Mouse (Mus musculus): Measurements from ENCODE around the gene Yme1l1.

Gene Yme1l1

DNA sequence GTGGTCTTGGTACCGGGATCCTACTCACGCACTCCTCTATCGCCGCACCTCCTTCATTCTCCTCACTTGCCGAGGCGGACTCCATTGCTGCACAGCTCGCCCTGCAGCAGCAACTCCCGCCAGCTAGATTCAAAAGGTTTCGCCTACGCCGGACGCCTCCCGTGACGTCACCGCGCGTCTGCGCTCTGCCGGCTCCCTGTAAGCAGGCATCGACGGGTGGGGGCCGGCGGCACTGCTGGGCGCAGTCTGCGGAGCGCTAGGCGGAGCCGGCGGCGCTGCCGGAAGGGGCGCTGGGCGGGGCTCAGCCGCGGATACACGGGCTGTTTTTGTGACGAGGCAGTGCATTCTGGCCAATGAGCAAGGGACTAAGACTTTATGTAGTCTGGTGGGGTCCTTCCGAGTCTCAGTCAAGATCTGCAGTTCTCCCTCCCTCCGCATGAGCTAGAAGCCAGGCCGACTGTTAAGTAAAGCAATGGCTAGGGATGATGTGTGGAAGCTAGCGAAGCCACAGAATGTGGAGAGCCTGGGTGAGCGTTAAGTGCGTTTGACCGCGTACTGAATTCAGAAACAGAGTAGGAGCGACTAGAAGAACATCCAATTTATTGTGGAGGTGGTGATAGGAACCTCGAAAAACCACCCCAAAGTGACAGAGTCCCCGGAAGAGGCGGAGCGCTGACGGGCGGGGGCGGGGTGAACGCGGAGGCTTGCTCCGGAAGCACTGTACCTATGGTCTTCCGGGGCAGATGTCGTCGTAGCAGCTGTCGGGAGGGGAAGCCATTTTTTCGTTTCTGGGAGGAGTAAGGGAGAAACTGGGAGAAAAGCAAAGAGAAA lies at the start of gene Yme1l1, which contains the start of gene Mastl:
Yme1l1 (plus strand) TSS at position 593 of the 831 bp plus-strand sequence.
Mastl (minus strand) TSS at position 248 of the 831 bp plus-strand sequence.
- peak; percentile 75 for DNase-seq (ENCODE audit: low spot score)

DNA sequence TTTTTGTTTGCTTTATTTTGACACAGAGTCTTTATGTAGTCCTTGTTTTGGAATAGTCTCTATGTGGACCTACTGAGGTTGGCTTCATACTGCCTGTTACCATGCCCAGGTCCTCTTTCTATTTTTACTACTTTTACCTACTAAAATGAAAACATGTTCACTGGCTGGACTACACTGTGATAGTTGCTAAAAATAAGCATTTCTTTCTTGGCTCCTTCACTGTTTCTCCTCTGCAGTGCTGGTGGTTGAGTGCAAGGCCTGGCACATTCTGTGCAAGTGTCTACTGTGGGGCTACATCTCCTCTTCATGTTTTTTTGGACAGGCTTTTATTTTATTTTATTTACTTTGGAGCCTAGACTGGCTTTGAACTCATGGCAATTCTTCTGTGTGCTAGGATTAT lies 36.6 kb upstream of the Yme1l1 start:
- no peak for DNase-seq (ENCODE audit: low spot score)

DNA sequence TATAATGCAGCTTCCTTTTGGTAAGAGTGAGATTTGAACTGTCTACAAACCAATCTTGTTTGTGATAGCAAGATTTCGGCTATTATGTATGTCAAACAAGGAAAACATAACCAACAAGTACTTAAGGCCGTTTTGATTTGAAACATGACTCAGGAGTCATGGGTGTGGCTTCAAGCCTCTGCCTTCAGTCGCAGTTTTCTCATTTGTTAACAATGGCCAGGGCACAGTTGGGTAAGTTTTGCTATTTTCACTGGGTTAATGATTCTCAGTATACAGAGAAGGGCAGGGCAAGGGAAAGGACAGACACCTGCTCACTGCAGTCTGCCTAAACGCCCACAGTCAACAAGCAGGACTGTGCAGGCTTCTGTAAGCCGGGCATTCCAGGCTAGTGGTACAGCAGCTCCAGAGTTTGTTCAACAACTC lies 959 bp upstream of the Yme1l1 start:
- DNase-seq (ENCODE audit: low spot score) = no peak

DNA sequence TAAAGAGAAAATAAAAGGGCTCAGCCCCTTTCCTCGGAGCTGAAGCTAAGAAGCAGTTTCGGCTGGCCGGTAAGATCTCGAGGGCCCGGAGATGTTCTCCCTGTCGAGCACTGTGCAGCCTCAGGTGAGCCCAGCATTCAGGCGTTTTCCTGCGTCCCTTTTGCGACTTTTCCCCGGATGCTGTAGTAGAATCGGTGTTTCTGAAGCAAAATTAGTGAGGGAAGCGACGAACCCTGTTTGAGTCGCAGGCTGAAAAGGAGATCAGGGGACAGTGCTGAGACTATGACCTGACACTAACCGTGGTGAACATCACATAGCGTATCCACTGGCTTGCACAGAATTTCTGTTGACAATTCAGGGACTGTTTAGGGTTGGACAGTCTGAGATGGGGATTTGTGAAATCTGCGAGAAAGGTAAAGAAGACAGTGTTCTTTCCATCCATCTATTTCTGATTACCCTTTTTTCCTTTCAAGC lies 476 bp downstream of the Yme1l1 start:
- no peak for DNase-seq (ENCODE audit: low spot score)

DNA sequence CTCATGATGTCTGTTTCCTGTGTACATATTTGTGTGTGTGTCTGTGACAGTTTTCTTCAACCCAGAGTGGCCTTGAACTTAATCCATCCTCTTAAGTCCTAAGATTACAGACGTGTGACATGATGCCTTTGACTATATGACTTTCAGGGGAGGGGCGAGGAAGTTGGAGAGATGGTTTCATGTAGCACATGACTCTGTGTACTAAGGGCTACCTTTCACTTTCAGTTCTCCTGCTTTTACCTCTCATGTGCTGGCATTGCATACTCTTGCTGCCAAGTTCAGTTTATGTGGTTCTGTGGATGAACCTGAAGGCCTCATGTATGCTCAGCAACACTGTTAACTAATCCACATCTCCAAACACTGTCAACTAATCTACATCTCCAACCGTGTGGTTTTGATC lies 16.1 kb downstream of the Yme1l1 start:
- DNase-seq (ENCODE audit: low spot score) = no peak

DNA sequence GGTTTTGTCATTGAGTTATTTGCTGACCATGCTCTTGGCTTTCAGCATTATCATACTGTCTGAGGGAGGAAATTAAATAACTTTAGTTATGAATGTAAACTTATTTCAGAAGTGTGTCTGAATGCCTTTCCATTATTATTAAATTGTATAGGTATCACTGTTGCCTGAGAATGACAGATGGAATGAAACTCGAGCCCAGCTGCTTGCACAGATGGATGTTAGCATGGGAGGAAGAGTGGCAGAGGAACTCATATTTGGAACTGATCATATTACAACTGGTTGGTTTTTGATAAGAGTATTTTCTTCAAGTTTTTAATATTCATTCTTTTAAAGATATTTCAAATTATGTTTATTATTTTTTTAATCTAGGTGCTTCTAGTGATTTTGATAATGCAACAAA lies 38.2 kb downstream of the Yme1l1 start:
- no peak for DNase-seq (ENCODE audit: low spot score)

DNA sequence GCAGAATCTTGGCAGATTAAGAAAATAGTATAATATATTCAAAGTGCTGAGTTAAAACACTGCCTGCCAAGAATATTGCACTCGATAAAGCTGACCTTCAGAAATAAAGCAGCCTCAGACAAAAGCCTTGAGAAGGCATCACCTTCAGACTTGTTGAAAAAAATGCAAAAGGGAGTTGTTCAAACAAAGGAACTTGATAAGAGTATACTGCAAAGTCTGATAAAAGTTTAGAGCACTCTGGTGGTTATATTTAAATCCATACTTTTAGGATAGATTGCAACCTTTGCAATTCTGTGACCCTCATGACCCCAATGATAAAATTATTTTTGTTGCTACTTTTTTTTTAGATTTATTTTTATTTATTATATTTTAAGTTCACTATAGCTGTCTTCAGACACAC lies 44.9 kb downstream of the Yme1l1 start:
- DNase-seq (ENCODE audit: low spot score) = no peak

DNA sequence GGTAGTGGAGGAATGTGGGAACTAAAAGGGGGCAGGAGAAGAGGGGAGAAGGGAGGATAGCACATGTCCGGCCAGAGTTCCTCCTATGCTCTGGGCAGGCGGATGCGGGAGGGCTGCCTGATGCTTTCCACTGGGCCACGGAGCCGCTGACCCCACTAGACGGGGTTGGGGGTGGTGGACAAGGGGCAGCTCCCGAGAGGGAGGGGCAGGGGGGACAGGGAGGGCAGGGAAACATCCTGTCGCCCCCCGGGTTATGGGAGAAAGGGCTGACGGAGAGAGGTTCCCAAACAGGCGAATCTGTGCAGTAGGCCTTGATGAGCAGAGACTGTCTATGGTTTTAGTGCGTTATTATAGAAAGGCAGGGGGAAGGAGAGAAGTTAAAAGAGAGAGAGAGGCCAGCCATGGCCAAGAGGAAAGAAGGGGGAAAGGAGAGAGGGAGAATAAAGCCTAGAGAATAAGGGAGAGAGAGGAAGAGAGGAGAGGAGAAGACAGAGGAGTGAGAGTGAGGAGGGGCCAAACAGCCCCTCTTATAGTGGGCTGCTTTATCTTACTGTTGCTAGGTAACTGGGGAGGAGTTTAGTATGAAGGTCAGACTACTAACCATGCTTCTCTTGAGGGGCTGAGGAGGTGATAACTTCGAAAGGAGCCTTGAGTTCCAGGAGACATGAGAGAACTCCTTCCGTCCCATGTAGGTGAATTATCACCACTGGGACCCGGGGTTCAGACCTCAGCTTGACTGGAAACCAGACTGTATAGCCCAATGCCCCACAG lies 46.9 kb downstream of the Yme1l1 start:
- DNase-seq (ENCODE audit: low spot score) = no peak

DNA sequence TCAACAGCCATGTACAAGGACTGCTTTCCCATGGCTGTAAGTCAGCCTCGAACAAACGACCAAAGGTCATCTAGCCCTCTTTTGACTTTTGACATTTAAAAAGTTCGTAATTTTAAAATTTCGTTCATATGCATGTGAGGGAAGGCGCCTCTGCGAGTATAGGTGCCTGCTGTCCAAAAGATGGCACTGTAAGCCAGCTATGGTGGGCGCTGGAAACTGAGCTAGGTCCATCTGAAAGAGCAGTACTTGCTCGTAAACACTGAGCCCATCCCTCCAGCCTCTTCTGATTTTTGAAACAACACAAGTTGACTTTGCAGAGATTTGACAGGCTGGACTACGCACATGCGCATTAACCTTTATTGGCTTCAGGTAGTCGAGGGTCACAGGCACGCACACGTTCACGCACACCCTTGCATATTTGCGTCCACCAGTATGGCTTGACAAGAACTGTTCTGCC lies 50.9 kb downstream of the Yme1l1 start, which contains the start of gene 4931423N10Rik:
4931423N10Rik (plus strand) TSS at position 407 of the 457 bp plus-strand sequence.
- no peak for DNase-seq (ENCODE audit: low spot score)

DNA sequence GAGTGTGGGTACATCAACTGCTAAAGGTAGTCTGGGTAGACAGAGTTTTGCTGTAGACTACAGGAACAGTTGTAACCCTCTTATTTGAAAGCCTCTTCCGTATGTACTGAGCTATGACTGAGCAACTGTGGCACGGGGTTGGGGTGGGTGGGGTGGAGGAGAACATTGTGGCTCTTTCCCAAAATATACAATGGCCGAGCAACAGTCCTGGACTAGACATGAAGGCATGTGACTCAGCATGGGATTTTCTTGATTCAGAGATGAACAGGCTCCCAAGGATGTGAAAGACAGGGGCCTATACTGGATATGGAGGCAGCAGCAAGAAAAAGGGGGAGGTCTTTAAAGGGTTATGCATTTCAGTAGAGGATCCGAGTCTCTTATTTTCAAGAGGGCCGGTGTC lies 57.5 kb downstream of the Yme1l1 start:
- DNase-seq (ENCODE audit: low spot score) = no peak

DNA sequence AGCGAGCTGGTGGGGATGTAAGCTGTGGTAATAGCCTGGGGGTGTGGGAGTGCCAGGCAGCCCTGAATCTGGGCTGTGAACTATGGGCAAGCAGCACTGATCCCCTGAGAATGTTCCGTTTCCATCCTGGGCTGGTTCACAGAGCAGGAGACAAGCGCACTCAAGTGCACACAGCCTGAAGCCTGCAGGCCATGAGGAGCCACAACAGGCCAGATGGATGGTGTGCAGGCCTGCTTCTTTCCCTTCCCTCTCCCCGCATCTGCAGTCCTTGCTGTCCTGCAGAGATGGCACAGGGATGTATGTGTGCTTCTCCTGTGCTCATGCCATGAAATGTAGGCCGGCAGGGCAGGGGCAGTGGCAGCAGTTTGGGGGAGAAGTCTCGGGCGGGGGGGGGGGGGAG lies 69.0 kb downstream of the Yme1l1 start:
- no peak for DNase-seq (ENCODE audit: low spot score)

DNA sequence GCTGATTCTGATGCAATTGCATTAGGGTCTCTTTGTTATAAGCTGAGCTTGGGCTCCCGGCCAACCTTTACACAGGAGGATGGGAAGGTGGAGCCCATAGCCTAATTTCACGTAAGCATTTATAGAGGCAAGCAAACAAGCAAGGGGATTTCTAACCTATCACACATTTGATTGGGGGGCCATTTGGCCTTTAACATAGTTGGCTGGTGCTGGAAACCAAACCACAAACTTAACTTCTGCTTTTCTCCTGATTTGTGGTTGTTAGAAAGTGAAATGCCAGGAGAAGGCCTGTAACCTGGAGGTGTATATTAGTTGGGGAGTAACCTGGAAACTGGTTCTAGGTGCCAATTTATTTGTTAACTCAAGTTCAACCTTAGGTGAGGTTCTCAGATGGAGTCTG lies 72.3 kb downstream of the Yme1l1 start:
- no peak for DNase-seq (ENCODE audit: low spot score)

DNA sequence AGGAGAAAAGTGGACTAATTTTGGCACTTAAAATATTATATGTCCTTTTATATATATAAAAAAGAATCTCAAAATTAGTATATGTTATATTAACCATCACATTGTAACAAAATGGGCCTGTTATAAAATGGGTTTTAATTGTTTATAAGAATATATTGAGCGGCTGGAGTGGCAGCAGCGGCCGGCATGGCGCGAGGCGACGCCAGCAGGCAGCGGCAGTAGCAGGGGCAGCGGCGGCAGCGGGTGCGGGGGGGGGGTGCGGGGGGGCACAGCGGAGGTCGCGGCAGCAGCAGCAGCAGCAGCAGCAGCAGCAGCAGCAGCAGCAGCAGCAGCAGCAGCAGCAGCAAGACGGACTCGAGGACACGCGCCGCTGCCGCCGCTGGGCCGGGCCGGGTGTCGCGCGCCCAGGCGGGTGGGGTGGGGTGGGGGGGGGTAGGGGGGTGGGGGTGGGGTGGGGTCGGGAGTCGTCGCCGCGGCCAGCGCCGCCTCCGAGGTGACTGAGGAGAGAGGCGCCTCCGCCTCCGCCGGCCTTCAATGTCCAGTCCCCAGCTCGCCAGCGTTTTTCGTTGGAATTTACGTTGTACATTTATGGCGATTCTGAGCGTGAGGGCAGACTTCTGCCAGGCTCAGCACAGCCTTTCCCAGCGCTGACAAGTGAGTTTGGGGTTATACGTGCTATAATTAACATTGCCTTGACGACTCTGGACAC lies 78.0 kb downstream of the Yme1l1 start:
- DNase-seq (ENCODE audit: low spot score) = no peak

All from ovary, postnatal 10 days (tissue).